Mouse (Mus musculus): ENCODE results near the gene Syf2. TPM values are rescaled to one million over a fixed set of nuclear protein-coding genes. Genes with fewer than 3 reads are reported as not detected.

Gene Syf2
- polyA plus RNA-seq, 1 experiment from 2014 or later = 65.9 TPM

DNA sequence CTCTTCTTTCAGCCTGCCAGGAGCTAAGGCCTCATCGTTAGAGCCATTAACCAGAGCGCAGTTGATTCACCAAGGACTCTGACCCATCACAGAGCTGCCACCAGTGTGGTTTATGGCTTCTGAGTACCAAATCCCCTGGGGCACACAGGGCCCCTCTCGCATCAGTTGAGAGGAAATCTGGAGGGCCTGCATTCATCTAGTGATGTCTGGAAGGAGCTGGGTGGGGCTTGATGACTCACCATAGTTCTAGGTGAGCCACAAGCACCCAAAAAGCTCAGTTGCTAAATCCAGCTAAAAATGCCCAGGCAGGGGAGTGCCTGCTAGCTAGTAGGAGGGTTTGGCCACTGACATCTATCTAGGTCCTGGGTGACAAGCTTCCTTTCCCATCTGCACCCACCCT lies 25.1 kb downstream of the Syf2 start:
- Histone ChIP-seq H3K4me3 (no peak overlapping the region), H3K36me3 (replicated peaks) (no peaks in the 10 kb centered on the region), H3K27me3 (replicated peaks; ENCODE audit: low read depth, poor library complexity, severe bottlenecking) (peaks cover 39% of the 10 kb centered on the region), H3K9me3 (no peaks in the 10 kb centered on the region), H3K4me1 (peaks cover 17% of the 10 kb centered on the region), H3K27ac (replicated peaks) (no peak overlapping the region)
- 78% methylated on average over 3 of the region's 3 CpGs for WGBS
- DNase-seq (ENCODE audit: low spot score) = no peak

GRCm38 (mm10) chr4:134956328-134956727 lies 25.6 kb downstream of the Syf2 start:
- 28% methylated on average over 3 of the region's 3 CpGs for WGBS
- no peak overlapping the region for H3K27ac ChIP-seq (replicated peaks)
- peak; percentile 63 for DNase-seq (ENCODE audit: low spot score)

GRCm38 (mm10) chr4:134963021-134963776 lies 32.5 kb downstream of the Syf2 start:
- Histone ChIP-seq H3K27me3 (replicated peaks; ENCODE audit: low read depth, poor library complexity, severe bottlenecking) (peaks cover 12% of the 10 kb centered on the region), H3K27ac (replicated peaks) (no peak overlapping the region)
- WGBS = 26% methylated on average over 19 of the region's 19 CpGs

More at GRCm38 (mm10) chr4:134956328-134956727, 25.6 kb downstream of the Syf2 start:
- H3K36me3 ChIP-seq (replicated peaks) = no peaks in the 10 kb centered on the region
- peaks cover 40% of the 10 kb centered on the region for H3K27me3 ChIP-seq (replicated peaks; ENCODE audit: low read depth, poor library complexity, severe bottlenecking)
- H3K4me3 ChIP-seq = no peak overlapping the region
- H3K9me3 ChIP-seq = no peaks in the 10 kb centered on the region
- H3K4me1 ChIP-seq = peaks cover 14% of the 10 kb centered on the region

GRCm38 (mm10) chr4:134967887-134968604 lies 37.3 kb downstream of the Syf2 start:
- peaks cover 13% of the 10 kb centered on the region for H3K4me1 ChIP-seq
- no peaks in the 10 kb centered on the region; the same call in none of the 2 replicates for H3K27me3 ChIP-seq (replicated peaks; ENCODE audit: low read depth, poor library complexity, severe bottlenecking)
- DNase-seq (ENCODE audit: low spot score) = no peak
- 78% methylated on average over 20 of the region's 20 CpGs for WGBS
- no peaks in the 10 kb centered on the region for H3K36me3 ChIP-seq (replicated peaks)
- H3K4me3 ChIP-seq = no peak overlapping the region
- no peaks in the 10 kb centered on the region for H3K9me3 ChIP-seq
- H3K27ac ChIP-seq (replicated peaks) = no peak overlapping the region

More at GRCm38 (mm10) chr4:134963021-134963776, 32.5 kb downstream of the Syf2 start:
- H3K4me3 ChIP-seq = peak overlapping the region; percentile 38; the same call in 1 of the 2 replicates
- no peaks in the 10 kb centered on the region for H3K36me3 ChIP-seq (replicated peaks)
- no peaks in the 10 kb centered on the region for H3K9me3 ChIP-seq
- H3K4me1 ChIP-seq = peaks cover 8% of the 10 kb centered on the region
- peak; percentile 70 for DNase-seq (ENCODE audit: low spot score)

GRCm38 (mm10) chr4:134968605-134968976 lies 37.9 kb downstream of the Syf2 start:
- H3K4me1 ChIP-seq = peaks cover 9% of the 10 kb centered on the region; the same call in 1 of the 2 replicates
- no peaks in the 10 kb centered on the region for H3K9me3 ChIP-seq
- no peak overlapping the region for H3K27ac ChIP-seq (replicated peaks)
- no peak for DNase-seq (ENCODE audit: low spot score)
- no peaks in the 10 kb centered on the region; the same call in none of the 2 replicates for H3K27me3 ChIP-seq (replicated peaks; ENCODE audit: low read depth, poor library complexity, severe bottlenecking)
- H3K36me3 ChIP-seq (replicated peaks) = no peaks in the 10 kb centered on the region
- WGBS = 79% methylated on average over 18 of the region's 18 CpGs
- H3K4me3 ChIP-seq = no peak overlapping the region

GRCm38 (mm10) chr4:134975261-134975928 lies 44.7 kb downstream of the Syf2 start:
- peak overlapping the region; percentile 41; the same call in 1 of the 2 replicates for H3K27ac ChIP-seq (replicated peaks)

DNA sequence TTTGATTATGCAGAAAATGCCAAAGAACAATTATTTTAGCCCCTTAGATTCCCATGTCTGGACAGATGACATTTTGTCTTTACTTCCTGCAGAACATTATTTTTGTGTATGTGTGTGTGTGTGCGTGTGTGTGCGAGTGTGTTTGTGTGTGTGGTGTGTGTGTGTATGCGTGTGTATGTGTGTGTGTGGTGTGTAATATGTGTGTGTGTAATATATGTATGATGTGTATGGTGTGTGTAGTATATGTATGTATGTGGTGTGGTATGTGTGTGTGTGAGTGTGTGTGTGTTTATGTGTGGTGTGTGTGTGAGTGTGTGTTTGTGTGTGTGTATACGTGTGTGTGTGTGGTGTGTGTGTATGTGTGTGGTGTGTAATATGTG lies 45.2 kb downstream of the Syf2 start:
- Histone ChIP-seq H3K36me3 (replicated peaks) (no peaks in the 10 kb centered on the region), H3K9me3 (no peaks in the 10 kb centered on the region), H3K27me3 (replicated peaks; ENCODE audit: low read depth, poor library complexity, severe bottlenecking) (no peaks in the 10 kb centered on the region), H3K4me1 (peaks cover 25% of the 10 kb centered on the region), H3K27ac (replicated peaks) (no peak overlapping the region), H3K4me3 (no peak overlapping the region)
- no peak for DNase-seq (ENCODE audit: low spot score)
- 86% methylated on average over 4 of the region's 4 CpGs for WGBS

More at GRCm38 (mm10) chr4:134975261-134975928, 44.7 kb downstream of the Syf2 start:
- H3K4me3 ChIP-seq = no peak overlapping the region
- no peaks in the 10 kb centered on the region for H3K27me3 ChIP-seq (replicated peaks; ENCODE audit: low read depth, poor library complexity, severe bottlenecking)
- peaks cover 23% of the 10 kb centered on the region for H3K4me1 ChIP-seq
- 20% methylated on average over 14 of the region's 14 CpGs for WGBS
- DNase-seq (ENCODE audit: low spot score) = peak; percentile 53
- no peaks in the 10 kb centered on the region for H3K36me3 ChIP-seq (replicated peaks)
- H3K9me3 ChIP-seq = no peaks in the 10 kb centered on the region

DNA sequence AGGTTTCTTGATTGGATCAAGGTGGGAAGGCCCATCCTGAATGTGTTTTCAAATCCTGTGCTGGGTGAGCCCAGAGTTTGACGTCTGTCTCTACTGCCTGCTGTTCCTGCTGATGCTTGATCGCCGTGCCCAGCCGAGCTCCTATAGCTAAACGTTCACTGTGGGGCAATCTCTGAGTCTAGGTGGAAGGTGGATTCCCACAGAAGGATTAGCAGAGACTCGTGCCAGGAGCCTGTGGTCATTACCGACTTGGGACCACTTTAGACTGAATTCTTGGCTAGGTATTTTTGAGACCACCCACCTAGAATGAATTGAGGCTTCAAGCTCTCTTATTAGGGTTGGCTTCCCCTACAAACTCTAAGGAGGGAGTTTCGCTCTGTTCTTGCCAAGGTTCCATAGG lies 48.2 kb downstream of the Syf2 start:
- Histone ChIP-seq H3K36me3 (replicated peaks) (no peaks in the 10 kb centered on the region), H3K4me1 (peaks cover 38% of the 10 kb centered on the region), H3K4me3 (no peak overlapping the region), H3K27ac (replicated peaks) (no peak overlapping the region; the same call in 1 of the 2 replicates), H3K9me3 (no peaks in the 10 kb centered on the region), H3K27me3 (replicated peaks; ENCODE audit: low read depth, poor library complexity, severe bottlenecking) (no peaks in the 10 kb centered on the region)
- DNase-seq (ENCODE audit: low spot score) = no peak
- 77% methylated on average over 8 of the region's 8 CpGs for WGBS

GRCm38 (mm10) chr4:134981959-134982431 lies 51.3 kb downstream of the Syf2 start:
- no peaks in the 10 kb centered on the region for H3K9me3 ChIP-seq
- no peaks in the 10 kb centered on the region for H3K36me3 ChIP-seq (replicated peaks)
- H3K27ac ChIP-seq (replicated peaks) = no peak overlapping the region
- H3K4me3 ChIP-seq = no peak overlapping the region
- DNase-seq (ENCODE audit: low spot score) = no peak
- no peaks in the 10 kb centered on the region for H3K27me3 ChIP-seq (replicated peaks; ENCODE audit: low read depth, poor library complexity, severe bottlenecking)
- WGBS = 61% methylated on average over 7 of the region's 7 CpGs
- H3K4me1 ChIP-seq = peaks cover 31% of the 10 kb centered on the region

- 63% methylated on average over 5 of the region's 5 CpGs for WGBS
- H3K4me1 ChIP-seq = peaks cover 31% of the 10 kb centered on the region
- no peak for DNase-seq (ENCODE audit: low spot score)
Measured at GRCm38 (mm10) chr4:134983136-134983535, 52.4 kb downstream of the Syf2 start.

DNA sequence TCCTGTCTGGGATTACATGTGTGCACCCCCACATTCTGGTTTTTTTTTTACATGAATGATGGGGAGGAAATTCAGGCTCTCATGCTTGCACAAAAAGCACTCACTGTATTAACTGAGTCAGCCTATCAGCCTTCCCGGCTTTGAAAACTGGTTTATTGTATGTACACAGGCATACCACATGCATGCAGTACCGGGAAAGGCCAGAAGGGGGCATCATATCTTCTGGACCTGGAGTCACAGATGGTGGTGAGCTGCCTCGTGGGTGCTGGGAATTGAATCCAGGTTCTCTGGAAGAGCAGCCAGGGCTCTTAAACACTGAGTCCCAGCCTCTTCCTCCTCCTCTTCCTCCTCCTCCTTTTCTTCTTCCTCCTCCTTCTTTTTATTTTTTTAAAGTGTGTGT lies 53.9 kb downstream of the Syf2 start:
- Histone ChIP-seq H3K4me3 (no peak overlapping the region), H3K9me3 (no peaks in the 10 kb centered on the region), H3K27ac (replicated peaks) (no peak overlapping the region), H3K4me1 (peaks cover 25% of the 10 kb centered on the region), H3K27me3 (replicated peaks; ENCODE audit: low read depth, poor library complexity, severe bottlenecking) (0 out of 2 replicates have a peak, but pooled peaks cover 4% of the 10 kb centered on the region), H3K36me3 (replicated peaks) (no peaks in the 10 kb centered on the region)
- WGBS = 71% methylated on average over 3 of the region's 3 CpGs
- no peak for DNase-seq (ENCODE audit: low spot score)

More at GRCm38 (mm10) chr4:134983136-134983535, 52.4 kb downstream of the Syf2 start:
- H3K4me3 ChIP-seq = no peak overlapping the region
- peak overlapping the region; percentile 1; the same call in 1 of the 2 replicates for H3K27ac ChIP-seq (replicated peaks)
- 0 out of 2 replicates have a peak, but pooled peaks cover 3% of the 10 kb centered on the region for H3K27me3 ChIP-seq (replicated peaks; ENCODE audit: low read depth, poor library complexity, severe bottlenecking)
- H3K9me3 ChIP-seq = no peaks in the 10 kb centered on the region
- H3K36me3 ChIP-seq (replicated peaks) = no peaks in the 10 kb centered on the region

GRCm38 (mm10) chr4:134985626-134986335 lies 55.1 kb downstream of the Syf2 start:
- H3K36me3 ChIP-seq (replicated peaks) = no peaks in the 10 kb centered on the region
- no peaks in the 10 kb centered on the region for H3K9me3 ChIP-seq
- no peak for DNase-seq (ENCODE audit: low spot score)
- 0 out of 2 replicates have a peak, but pooled peaks cover 4% of the 10 kb centered on the region for H3K27me3 ChIP-seq (replicated peaks; ENCODE audit: low read depth, poor library complexity, severe bottlenecking)
- H3K27ac ChIP-seq (replicated peaks) = no peak overlapping the region
- WGBS = 77% methylated on average over 11 of the region's 11 CpGs
- no peak overlapping the region for H3K4me3 ChIP-seq
- H3K4me1 ChIP-seq = peaks cover 19% of the 10 kb centered on the region

All from embryonic facial prominence, embryonic 10.5 days (tissue).